Mouse (Mus musculus) spleen, postnatal 10 days (tissue): ENCODE results near the gene Lmln.
A peak's percentile ranks its signal among the peaks of the same experiment; 100 is the strongest.
"Not testable (repeated sequence)": the region's sequence is repeated elsewhere in the genome, so short reads cannot be mapped to it uniquely, and the experiment has no call there.

ENCODE experiments used
- DNase-seq, 2 experiments: peaks; one replicate each; pipeline ENCODE4 v3.0.0; 2021 to 2022; ENCODE audit warnings: low spot score in 2 of 2

The Lmln gene

GRCm38 (mm10) chr16:33056786-33057185 lies 5.5 kb upstream of the Lmln start:
- no peak for DNase-seq

DNA sequence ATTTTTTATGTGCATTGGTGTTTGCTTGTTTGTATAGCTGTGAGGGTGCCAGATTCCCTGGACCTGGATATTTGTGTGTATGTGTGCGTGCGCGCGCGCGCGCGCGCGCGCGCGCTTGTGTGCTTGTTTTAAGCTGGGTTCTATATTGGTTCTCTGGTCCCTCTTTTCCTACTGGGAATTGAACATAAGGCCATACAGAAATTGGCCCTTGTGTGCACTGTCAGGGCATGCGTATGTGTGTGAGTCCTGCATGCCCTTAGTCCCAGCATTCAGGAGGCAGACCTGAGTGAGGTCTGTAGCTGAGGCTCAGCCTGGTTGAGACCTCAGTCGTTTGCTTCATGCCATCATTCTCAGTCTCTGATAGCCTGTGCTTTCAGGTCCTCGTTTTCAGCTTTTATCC lies 4.3 kb upstream of the Lmln start:
- DNase-seq = no peak

DNA sequence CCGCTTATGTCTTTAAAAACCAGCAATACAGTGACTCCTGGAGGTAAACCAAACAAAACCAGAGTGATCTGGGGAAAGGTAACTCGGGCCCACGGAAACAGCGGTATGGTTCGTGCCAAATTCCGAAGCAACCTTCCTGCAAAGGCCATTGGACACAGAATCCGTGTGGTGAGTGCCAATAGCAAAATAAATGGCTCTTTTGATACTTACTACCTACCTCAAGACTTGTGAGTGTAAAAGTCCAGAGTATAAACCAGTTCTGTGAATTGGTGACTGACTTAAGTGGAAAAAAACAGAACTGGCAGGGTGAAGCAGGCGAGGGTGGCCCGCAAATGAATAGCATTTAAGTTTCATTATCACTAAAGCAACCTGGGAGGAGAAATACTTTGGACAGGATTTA lies 3.7 kb upstream of the Lmln start:
- DNase-seq = not testable (repeated sequence)

DNA sequence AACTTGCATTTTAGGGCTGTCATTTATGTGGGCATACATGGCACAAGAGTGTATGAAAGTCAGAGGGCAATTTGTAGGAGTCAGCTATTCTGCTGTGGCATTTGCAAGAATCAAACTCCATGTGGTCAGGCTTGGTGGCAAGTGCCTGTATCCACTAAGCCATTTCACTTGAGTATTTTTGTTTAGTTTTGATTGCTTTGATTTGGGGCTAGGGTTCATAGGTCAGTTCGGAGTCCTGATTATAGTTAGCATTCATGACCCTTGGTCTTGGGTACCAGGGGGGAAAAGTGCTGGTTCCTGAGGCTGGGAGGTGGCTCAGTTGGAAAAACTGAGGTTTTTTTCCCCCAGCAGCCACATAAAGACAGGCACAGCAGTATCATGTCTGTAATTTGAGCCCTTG lies 2.9 kb upstream of the Lmln start:
- no peak for DNase-seq

DNA sequence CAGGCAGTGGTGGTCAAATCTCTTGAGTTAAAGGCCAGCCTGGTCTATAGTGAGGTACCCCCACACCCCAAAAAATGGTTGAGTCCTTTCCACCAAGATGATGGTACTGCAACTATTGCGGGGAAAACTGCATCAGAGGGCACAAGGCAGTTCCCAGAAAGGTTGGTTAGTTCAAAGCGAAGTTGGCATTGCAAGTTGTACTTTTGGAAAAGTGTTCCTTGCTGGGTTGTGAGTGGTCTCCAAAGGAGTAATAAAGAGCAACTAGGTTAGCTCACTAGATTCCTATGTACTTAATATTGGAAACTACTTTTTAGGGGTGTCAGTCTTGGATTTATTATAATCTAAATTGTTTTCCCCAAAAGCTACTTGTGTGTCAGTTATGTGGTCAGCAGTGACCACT lies 1.4 kb upstream of the Lmln start:
- no peak for DNase-seq

GRCm38 (mm10) chr16:33061400-33061799 lies 921 bp upstream of the Lmln start:
- no peak for DNase-seq

- DNase-seq = no peak
Observed at GRCm38 (mm10) chr16:33062682-33063131, 386 bp downstream of the Lmln start.

- DNase-seq = no peak
Observed at GRCm38 (mm10) chr16:33063267-33063666, 946 bp downstream of the Lmln start.

- DNase-seq = no peak
Observed at GRCm38 (mm10) chr16:33064636-33065035, 2.3 kb downstream of the Lmln start.

DNA sequence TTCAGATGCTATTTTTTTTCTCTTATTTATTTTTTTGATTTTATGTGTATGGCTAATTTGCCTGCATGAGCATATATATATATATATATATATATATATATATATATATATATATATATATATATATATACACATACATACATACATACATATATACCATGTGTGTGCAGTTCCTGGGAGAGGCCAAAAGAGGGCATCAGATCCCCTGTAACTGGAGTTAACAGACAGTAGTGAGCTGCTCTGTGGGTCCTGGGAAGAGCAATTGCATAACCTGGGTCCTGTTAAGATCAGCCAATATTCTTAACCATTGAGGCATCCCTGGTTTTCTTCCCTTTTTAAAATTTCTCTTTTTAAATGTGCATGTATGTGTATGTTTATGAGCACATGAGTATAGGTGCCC lies 8.6 kb downstream of the Lmln start:
- DNase-seq = no peak

- DNase-seq = peak in 1 of 2 experiments; percentile 53
Observed at GRCm38 (mm10) chr16:33072871-33073557, 10.7 kb downstream of the Lmln start.

DNA sequence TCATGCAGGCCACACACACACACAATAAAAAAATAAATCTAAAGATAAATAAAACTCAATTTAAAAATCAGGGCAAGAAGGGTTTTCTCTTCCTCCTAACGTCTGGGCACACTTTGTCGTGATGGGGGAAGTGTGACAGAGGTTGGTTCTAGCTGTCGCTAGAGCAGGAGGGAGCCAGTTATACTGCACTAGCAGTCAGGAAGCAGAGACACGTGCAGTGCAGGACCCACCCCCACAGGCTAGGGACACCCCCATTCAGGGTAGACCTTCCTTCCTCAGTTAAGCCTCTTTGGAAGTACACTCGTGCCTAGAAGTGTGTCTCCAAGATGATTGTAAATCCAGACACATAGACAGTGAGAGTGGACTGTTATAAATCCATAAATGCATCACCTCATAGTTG lies 12.6 kb downstream of the Lmln start:
- DNase-seq = no peak

- no peak for DNase-seq
Observed at GRCm38 (mm10) chr16:33076078-33076477, 13.8 kb downstream of the Lmln start.

DNA sequence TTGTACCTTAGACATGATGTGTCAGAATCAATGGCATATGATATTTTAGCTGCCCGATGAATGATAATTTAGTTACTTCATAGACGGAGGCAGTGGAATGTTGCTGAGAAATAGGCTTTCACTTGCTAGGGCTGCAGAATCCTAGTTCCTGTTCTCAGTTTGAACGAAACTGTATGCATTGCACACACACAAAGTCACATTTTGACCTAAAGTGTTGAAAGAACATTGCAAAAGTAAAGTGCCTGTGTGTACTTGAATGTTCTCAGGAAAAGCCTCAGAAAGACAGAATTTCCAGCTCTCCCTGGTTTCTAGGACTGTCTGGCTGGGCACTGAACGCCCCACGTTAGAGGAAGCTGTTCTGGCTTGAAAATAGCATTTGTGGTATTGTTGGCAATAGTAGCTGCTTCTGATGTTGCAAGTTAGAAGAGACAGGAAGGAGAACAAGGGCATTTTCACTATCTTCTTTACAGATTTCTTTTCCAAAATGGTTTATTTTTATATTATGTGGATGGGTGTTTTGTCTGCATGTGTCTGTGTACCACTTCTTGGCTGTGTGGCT lies 14.8 kb downstream of the Lmln start:
- no peak for DNase-seq

GRCm38 (mm10) chr16:33080063-33080462 lies 17.7 kb downstream of the Lmln start:
- no peak for DNase-seq

DNA sequence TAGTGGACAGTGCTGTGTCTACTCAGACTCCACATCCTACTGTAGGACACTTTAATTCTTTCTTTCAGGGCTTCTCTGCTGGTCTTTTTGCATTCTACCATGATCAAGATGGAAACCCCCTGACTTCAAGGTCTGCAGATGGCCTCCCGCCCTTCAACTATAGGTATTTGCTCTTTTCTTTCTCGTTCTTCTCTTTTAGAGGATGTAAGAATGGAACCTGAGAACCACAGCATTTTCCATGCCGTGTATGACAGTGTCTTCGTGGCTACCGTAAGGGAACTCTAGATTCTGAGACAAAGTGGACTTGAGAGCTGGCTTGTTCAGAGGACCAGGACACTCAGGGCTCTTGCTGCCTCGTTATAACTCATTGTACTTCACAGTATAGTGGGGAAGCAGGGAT lies 20.6 kb downstream of the Lmln start:
- no peak for DNase-seq

DNA sequence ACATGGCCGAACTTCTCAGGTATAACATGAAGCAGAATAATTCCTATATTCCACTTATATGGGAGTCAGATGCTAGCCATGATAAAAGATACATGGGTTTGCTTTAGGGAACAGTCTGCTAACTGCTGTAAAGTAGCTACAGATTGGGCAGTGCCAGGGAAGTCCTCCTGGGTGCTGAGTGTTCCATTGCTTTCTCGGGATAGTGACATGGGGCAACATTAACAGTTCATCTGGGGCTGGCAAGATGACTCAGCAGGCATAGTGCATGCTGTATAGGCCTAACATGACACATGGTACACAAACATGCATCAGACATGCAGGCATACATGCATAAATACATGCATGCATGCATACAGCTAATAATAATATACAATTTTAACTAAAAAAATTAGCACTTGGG lies 21.7 kb downstream of the Lmln start:
- no peak for DNase-seq

- DNase-seq = no peak
Observed at GRCm38 (mm10) chr16:33085666-33086065, 23.3 kb downstream of the Lmln start.

- DNase-seq = no peak
Observed at GRCm38 (mm10) chr16:33113726-33114125, 51.4 kb downstream of the Lmln start.

DNA sequence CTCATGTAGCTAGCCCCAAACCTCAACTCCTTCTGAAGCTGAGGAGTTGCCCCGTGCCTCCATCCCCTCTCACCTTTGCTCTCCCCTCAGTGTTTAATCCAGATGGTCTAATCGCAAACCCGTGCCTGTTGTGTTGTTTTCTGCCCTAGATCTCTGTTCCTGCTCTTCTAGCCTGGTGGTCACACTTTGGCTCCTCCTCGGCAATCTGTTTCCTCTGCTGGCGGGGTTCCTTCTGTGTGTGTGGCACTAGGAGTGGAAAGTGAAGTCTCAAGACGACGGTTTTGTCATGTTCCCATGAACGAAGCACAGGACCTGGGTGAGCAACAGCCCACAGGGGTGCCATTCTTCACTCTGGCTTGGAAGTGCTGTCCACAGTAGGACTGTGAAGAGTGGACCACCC lies 61.1 kb downstream of the Lmln start:
- no peak for DNase-seq

- no peak for DNase-seq
Observed at GRCm38 (mm10) chr16:33123938-33124820, 61.9 kb downstream of the Lmln start.

DNA sequence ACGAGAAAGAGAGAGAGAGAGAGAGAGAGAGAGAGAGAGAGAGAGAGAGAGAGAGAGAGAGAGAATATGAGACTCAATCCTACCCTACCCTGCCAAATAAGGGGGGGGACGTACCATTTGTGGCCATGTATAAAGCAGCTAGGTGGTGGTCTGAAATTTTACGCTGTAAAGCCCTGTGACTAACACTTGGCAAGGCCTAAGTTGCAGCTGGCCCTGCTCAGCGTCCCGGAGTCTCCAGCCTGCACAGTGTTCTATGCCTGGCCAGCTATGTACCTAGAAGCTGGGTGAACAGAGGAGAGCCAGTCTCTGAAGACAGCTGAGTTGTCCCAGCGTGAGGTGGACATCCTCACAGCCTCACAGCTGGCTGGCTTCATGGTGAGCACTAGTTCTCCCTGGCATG lies 64.7 kb downstream of the Lmln start:
- no peak for DNase-seq

DNA sequence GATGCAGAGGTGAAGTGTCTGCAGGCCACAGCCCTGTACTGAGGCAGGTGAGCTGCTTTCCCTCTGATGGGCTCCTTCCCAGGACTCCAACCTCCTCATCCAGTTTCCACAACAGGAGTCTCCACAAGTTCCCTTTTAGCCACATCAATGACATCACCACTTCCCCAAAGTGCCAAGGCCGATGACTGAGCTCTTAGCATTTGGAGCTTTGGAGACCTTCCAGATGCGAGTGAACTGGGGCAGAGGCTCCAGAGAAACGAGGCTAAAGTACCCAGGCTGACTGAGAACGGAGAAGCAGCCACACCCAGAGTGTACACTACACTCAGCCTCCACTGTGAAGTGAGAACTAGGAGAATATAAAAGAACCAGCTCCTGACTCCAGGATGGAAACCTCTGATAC lies 68.4 kb downstream of the Lmln start:
- no peak for DNase-seq
